Mouse (Mus musculus) MN1 (cell line): Measurements from ENCODE around the gene Itpr2.

Experiments
- DNase-seq: peaks from one replicate; pipeline ENCODE4 v3.0.0-alpha.2; 2016; ENCODE audit warnings: low spot score

Itpr2 gene

GRCm38 (mm10) chr6:146258261-146258660 is 243.8 kb downstream of the Itpr2 start:
- no peak for DNase-seq

GRCm38 (mm10) chr6:146256947-146257670 is 244.9 kb downstream of the Itpr2 start:
- DNase-seq, result no peak

GRCm38 (mm10) chr6:146256401-146256800 is 245.6 kb downstream of the Itpr2 start:
- no peak for DNase-seq

GRCm38 (mm10) chr6:146255656-146256055 is 246.4 kb downstream of the Itpr2 start:
- DNase-seq, result no peak

GRCm38 (mm10) chr6:146254931-146255330 is 247.1 kb downstream of the Itpr2 start:
- DNase-seq, result no peak

GRCm38 (mm10) chr6:146254216-146254820 is 247.7 kb downstream of the Itpr2 start:
- DNase-seq, result no peak

GRCm38 (mm10) chr6:146249096-146249495 is 252.9 kb downstream of the Itpr2 start:
- DNase-seq, result no peak

- DNase-seq, result no peak
Observed at GRCm38 (mm10) chr6:146248341-146248740, 253.7 kb downstream of the Itpr2 start.

- no peak for DNase-seq
Observed at GRCm38 (mm10) chr6:146247906-146248305, 254.1 kb downstream of the Itpr2 start.

- no peak for DNase-seq
Observed at GRCm38 (mm10) chr6:146246368-146246767, 255.7 kb downstream of the Itpr2 start.

GRCm38 (mm10) chr6:146245888-146246287 is 256.1 kb downstream of the Itpr2 start:
- no peak for DNase-seq

GRCm38 (mm10) chr6:146243068-146243467 is 259.0 kb downstream of the Itpr2 start:
- no peak for DNase-seq

- no peak for DNase-seq
Observed at GRCm38 (mm10) chr6:146241336-146241735, 260.7 kb downstream of the Itpr2 start.

GRCm38 (mm10) chr6:146235165-146235564 is 266.9 kb downstream of the Itpr2 start:
- no peak for DNase-seq

- no peak for DNase-seq
Observed at GRCm38 (mm10) chr6:146234417-146234816, 267.6 kb downstream of the Itpr2 start.

- no peak for DNase-seq
Observed at GRCm38 (mm10) chr6:146230903-146231302, 271.1 kb downstream of the Itpr2 start.

GRCm38 (mm10) chr6:146230373-146230788 is 271.6 kb downstream of the Itpr2 start:
- DNase-seq, result no peak

- no peak for DNase-seq
Observed at GRCm38 (mm10) chr6:146229967-146230366, 272.1 kb downstream of the Itpr2 start.

GRCm38 (mm10) chr6:146229519-146229918 is 272.5 kb downstream of the Itpr2 start:
- no peak for DNase-seq

GRCm38 (mm10) chr6:146228048-146228447 is 274.0 kb downstream of the Itpr2 start:
- DNase-seq, result no peak

GRCm38 (mm10) chr6:146222403-146223063 is 279.5 kb downstream of the Itpr2 start:
- DNase-seq, result no peak

GRCm38 (mm10) chr6:146221371-146222336 is 280.4 kb downstream of the Itpr2 start:
- no peak for DNase-seq
